Mouse (Mus musculus) gonadal fat pad, adult 2 months (tissue): ENCODE measurements at regions not wholly inside any gene's neighbourhood (a gene's known extent, or its start where the extent isn't known, plus 50 kb on each side); places are given as distances from the start of the nearest gene placed in this dataset.
A peak's percentile ranks its signal among the peaks of the same experiment; 100 is the strongest.

Source experiments
- DNase-seq: peaks from one replicate; pipeline ENCODE4 v3.0.0-alpha.2; 2012; ENCODE audit warnings: low read depth

DNA sequence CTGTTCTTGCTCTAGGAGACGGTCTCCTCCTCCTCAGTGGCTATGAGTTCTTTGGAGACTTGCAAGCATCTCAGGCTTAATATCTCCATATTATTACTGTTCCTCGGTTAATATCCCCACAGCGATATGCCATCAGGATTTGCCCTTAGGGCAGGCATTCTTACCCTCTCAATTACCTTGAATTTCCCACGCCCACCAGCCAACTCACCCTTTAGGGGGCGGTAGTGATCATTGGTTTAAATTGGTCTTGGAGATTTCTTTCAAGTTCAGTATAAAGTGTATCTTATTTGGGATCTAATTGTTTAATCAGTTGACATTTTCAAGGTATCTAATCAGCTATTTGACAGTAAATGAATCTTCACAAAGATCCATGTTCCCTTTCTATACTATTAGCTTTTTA is 162.5 kb downstream of the Emp1 start:
- DNase-seq, result no peak

DNA sequence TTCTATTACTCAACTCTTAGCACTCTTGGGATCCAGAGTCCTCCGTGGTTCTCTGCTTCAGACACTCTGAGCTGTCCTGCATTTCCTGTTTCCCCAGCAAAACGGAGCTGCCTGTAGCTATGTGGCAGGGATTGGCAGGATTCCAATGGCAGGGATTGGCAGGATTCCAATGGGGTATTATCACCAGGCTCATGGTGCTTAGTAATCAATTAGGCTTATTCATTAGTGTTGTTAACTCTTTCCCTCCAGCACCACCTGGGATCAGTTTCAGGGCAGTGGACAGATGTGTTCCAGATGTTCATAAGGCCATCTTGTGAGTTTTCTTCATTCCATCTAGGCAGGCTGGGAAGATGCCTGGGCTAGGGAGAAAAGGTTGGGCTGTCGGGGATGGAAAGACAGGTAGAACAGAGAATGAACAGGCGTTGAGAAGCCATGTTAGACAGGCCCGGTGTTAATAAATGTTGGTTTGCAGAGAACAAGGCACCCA is 163.5 kb downstream of the Emp1 start:
- DNase-seq, result peak; percentile 23

DNA sequence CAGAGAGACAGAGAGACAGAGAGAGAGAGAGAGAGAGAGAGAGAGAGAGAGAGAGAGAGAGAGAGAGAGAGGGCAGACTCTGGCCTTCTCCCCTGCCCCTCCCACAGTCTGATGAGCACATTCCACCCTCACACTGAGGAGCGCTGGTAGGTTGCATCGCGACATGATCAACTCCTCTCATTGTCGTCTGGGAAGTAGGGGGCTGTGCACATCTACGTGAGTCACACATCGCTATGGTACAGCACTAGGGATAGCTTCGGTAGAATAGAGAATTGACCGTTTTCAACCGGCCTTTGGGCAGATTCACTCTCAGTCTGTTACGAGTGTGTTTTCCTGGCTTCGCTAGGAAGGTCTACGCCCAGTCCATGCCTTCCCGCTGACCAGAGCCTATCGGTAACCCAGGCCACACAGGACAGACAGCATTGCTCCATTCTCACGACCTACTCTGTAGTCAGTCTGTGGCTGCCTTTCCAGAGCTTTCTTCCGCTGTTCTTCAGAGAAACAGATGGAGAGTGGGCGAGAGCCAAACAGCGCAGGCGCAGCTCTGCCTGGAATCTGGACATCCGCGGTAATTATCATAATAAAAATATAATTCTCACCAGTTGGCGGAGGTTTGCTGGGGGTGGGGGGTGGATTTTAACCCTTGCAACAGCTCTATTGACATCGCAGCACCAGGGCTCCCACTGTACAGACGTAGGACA is 164.3 kb downstream of the Emp1 start:
- DNase-seq, result no peak

DNA sequence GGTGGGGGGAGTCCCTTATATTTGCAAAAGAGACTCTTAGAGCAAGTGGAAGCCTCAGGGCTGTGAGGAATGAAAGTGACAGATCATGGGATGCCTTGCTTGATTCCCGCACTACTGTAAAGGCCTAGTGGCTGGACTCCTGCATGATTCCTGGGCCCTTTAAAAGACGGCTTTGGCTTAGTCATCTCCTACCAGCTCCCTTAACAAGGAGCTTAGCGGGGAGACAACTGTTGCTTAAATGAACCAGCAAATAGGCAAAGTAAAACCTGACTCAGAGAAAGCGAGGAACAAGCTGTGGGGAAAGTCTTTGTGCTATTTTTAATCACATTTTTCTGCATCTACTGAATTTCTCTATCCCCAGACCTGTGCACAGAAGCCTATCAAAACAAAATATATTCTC is 165.5 kb downstream of the Emp1 start:
- DNase-seq, result no peak

DNA sequence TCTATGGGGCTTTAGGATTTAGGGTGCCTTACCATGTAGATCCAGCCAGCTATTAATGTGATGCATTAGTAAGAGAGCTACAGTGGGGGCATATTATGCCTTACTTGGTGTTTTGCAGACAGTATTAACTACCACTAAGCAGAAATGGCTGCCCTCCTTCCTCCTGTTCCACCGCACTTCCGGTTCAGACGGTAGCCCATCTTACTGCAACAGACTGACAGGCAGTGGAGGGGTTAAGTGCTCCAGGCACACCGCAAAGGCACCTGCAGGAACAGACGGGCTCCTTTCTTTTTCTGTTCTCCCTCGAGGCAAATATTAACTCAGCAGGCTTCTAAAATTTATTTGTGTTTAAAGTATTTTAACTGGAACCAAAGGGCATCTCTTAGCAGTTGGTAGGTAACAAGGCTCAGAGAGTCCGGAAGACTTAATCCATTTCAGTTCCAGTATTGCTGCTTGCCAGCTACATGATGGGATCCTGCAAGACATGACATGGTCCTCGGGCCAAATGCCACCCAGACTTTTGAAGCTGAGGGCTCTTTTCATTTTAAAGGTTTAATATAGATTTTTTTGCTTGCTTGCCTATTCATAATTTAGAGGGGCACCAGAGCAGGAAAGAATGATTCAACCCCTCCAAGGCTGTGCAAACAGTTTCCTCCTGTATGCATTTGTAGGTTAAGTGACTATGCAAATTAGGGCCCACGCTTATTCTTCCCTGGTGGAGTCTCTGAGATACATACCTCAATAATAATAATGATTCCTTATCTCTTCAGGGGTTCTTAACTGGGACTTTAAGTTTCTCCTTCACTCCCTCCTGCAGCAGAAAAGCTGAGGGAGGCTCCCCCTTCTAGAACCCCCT is 177.7 kb downstream of the Emp1 start:
- DNase-seq, result no peak

DNA sequence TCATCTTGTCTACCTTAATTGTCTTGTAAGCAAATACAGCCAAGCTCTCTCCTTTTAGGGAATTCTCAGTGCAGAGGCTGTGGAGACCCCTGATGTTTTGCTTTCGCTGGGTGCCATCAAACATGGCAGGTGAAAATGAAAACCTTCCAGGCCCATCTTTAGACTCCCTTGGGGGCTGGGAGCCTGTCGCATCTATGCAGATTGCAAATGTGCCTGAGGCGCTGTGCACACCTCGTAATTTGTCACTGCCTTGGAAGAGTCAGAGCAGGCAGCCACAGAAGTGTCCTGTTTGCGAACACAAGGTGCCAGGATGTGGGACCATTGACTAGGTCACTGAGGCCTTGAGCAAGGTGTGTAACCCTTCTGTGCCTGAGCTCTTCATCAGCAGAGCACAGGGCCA is 179.2 kb downstream of the Emp1 start:
- DNase-seq, result no peak

DNA sequence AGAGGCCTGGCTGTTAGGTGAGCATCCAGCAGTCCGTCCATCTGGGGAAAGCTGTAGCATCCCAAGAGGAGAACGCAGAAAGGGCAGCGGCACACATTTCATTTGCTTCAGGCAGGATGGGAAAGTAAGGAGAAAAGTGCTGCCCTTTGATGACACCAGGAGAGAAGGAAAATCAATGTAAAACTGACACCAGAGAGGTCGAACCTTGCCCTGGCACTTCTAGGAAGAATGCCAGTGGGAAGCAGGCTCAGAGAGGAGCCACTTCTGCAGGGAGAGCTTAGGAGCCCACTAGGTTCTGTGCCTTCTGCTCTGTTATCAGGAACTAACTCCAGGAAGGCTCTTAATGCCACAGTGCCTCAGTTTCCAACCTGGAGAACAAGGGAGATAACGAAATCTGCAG is 180.0 kb downstream of the Emp1 start:
- no peak for DNase-seq

DNA sequence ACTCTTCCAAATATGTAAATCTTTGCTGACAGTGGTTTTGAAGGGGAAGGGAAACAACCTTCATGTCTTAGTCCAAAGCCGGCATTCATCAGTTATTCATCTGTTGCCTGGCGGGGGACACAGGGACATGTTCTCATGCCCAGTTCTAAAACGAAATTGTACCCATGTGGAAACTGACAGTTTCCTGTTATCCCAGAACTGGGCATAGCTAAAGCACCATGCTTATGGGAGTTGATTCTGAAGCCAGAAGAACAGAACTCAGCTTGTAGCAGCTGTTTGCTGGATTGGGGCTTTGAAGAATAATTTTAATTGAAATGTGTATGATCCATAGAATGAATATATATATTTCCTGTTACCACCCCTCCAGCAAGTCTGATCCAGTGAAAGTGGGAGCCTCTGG is 181.0 kb downstream of the Emp1 start:
- no peak for DNase-seq

DNA sequence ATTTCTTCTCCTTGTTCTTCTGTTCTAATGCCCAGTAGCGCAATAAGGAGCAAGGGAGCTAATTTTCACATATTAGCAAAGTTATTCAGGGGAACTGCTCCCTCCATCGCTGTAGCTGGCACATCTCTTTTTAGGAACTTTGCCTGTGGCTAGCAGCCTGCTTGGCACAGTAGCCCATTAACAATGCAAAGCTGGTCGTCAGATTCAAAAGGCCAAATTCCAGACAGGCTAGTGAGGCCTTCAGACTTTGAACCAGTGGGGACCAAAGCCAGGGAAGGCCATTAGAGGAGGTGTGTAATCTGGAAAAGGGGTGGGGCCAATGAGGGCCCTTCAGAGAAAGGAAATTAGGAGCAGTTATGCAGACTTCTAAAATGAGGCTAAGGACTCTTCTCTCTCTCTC is 181.5 kb downstream of the Emp1 start:
- no peak for DNase-seq

DNA sequence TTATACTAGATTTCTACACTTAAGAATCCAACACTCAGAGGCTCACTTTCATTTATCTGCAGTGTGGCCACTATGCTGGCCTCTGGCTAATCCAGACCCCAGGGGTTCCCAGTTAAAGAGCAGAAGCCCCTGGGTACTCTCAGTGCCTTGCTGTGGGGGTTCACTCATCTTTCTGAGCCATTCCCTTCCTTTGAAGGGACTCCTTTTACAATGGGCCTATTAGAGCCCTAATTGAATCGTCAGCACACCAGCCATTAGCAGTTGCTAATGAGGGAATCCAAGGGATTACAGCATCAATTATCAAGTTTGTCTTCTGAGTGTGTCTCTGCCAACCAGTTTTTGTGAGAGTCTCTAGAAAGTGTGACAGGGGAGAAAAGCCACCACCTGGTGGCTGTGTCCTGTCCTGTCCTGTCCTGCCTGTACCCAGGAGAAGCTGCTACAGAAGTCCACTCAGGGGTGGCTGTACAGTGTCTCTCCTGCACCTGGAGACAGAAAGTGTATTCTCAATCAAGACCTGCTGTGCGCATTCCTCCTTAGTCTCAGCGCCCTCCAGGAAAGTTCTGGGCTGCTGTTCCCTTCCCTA is 188.1 kb downstream of the Emp1 start:
- no peak for DNase-seq

DNA sequence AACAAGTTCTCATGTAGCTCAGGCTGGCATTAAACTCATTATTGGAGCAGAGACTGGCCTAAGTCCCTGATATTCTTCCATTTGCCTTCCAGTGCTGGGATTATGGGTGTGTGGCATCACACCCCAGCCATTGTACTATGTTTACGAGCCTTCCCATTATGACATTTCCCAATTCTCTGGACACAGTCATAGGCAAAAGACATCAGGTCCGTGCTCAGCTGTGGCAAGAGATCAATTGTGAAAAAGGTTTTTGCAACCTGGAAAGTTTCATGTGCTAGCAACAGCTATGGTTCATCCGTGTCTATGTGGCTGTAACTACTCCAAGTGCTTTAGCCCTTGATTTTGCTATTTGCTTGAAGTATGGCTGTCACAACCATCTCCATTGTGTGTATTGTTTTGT is 190.1 kb downstream of the Emp1 start:
- peak; percentile 99 for DNase-seq

DNA sequence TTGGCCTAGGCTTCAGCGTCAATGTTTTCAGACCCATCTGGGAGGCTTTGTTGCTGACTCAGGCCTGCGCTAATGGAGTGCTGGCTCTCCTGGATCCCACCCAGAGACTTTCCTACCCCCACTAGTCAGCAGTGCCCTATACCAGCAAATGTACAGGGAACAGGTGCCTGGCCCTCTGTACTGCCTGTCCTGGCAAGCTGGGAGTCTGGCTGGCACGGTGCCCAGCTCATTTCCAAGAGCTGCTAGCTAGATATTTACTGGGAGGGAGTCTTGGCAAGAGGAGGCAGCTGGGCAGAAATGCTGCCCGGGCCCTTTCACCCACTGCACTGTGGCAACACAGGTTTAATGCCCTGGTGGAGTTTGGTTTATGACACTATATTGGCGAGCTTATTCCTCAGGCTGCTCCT is 197.2 kb downstream of the Emp1 start:
- no peak for DNase-seq

DNA sequence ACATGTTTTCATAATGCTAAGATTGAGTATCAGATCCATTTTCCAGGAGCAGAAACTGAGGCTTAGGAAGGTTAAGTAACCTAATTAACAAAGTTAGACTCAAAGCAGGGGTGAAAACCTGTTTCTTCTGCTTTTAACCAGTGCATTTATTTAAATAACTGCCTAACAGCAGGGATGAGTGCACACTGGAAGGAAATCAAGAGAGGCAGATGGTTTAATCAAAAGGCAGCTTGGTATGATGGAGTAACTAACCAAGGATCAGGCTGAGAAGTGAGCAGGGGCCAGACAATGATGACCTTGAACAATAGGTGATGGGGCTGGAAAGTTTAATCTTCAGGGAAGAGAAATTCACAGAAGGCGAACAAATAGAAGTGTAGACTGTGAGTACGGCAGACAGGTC is 199.9 kb downstream of the Emp1 start:
- DNase-seq, result no peak

DNA sequence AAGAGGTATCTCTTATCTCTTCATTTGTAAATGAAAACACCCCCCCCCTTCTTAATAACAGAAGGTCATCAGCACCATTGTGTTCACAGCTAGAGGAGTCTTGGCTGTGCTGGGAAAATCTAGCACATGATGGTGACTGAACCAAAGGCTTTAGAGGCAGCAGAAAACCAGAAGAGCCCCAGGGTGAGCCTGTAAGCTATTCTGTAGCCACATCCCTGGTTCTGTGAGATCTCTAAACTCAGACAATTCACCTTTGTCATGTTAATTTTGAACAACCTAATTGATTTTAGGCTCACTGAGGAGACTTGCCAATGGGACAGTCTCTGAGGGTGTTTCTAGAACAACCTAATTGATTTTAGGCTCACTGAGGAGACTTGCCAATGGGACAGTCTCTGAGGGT is 201.4 kb downstream of the Emp1 start:
- no peak for DNase-seq

DNA sequence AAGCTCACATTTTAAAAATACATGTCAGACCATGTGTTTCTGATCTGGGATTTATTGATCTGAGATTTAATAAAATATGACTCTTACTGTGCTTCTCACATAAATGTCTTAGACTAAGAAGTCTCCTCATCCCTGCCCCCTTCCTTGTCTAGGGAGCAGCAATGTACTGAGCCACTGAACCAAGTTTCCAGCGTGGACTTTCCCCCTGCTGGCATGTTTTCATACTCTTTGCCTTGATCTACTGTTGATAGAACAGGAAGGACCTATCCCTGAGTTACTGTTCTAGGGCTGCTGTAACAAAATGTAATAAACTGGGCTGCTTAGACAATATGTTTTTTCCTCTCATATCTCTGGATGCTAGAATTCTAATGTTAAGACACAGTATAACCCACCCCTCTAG is 206.7 kb downstream of the Emp1 start:
- DNase-seq, result no peak

DNA sequence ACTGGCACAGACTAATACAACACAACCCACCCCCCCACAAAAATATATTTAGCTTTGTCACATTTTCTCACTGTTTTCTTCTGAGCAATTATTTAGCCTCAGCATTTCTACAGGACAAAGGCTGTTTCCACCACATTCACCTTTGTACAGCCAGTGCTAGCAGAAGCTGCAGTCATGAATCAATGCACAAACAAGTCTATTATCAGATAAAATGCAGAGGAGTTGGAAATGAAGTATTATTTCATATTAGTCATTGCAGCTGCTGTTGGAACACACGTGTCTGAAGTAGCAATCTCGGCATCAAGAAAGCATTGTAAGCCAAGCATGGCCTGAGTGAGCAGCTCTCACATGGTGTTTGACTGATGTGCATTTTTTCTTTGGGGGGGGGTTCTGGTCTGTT is 212.9 kb downstream of the Emp1 start:
- DNase-seq, result no peak

DNA sequence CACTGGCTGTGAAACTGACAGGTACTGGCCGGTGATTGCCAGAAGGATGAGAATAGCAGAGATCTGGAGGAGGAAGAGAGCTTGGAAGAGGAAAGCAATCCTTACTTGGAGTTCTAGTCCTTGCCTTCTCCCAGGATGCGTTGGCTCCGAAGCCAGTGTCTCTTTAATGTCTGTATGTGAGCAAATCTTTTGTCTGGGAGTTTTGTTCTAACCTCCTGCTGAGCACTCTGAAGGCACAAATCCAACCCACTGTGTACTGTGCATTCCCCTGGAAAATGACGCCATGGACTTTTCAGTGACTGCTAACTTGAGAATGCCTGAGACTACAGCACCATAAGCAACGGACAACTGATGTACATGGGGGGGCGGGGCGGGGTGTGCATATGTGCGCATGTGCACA is 216.4 kb downstream of the Emp1 start:
- DNase-seq, result no peak

DNA sequence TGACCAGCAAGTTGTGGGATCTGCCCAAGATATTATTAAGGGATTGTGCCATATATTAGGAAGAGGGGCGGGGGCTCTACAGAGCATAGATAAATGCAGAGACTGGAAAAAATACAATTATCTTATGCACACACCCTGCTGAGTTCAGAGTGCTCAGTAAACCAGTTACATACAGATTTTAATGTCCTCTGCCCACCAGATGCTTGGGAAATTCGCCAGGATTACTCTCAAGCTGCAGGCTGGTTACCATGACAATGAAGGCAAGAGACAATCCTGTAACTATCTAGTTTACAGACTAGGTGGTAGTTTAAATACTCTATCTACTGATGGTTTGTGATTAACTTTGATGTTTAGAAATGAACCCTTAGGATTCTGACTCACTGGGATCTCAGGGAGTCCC is 220.2 kb downstream of the Emp1 start:
- DNase-seq, result no peak

DNA sequence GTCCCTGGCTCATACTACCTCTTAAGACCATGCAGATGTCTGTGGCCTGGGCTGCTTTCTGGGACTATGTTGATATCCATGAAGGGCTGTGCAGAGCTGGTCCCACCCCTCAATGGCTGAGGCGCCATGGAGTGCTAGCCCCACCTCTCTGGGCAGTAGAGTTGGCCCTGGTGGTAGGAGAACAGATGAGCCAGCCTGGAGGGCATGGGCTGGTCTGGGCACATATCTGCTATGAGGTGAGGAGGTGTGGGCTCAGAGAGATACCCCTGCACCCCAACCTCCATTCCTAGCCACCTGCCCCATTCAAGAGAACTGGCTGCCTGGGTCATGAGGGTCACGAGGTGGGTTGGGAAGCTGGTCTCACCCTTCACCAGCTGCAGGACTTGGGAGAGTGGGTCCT is 222.4 kb downstream of the Emp1 start:
- no peak for DNase-seq

DNA sequence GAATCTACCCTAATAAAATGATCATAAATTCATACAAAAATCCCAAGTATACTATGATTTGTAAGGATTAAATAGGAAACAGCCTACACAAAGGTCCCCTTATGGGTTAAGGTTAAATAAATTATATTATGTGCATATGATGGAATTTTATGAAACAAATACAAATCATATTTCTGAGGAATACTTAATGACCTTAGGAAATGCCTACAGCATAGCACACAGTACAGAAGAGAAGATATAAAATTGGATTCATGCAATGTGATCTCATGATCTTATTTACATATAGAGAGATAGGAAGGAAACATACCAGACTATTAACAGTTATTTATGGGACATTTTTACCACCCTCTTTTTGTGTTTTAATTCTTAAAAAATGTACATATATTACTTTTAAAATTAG is 227.7 kb downstream of the Emp1 start:
- DNase-seq, result no peak

DNA sequence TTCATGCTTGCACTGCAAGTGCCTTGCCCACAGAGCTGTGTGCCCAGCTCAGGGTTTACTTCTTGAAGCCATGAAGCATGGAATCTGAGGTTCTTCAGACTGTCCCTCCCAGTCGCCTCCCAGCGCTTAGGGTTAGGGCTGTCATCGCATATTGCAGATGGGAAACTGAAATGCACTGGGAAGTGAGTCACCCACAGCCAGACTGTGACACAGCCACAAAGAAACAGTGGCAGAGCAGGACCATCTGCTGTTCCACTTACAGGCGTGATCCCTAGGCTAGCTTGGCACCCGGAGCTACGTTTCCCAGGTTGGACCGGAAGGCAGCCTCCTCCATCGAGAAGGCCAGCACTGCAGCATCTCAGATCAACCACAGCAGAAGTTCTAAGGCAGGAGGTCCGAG is 228.7 kb downstream of the Emp1 start:
- no peak for DNase-seq

DNA sequence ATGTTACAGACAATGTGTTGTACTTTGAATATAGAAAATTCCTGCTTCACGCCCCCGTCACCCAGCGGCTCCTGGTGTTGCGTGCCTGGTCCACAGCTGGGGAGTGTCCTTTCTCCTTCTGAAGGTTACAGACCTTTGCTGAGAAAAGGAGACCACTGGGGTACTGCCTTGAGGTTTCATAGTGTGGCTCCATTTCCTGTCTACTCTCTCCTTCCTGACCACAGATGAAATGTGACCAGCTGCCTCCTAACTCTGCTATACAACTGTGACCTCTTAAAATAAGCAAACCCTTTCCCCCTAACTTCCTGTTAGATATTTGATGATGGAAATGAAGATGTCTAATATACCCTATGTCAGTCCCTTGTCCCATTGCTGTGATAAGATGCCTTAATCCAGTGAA is 234.0 kb downstream of the Emp1 start:
- DNase-seq, result no peak

DNA sequence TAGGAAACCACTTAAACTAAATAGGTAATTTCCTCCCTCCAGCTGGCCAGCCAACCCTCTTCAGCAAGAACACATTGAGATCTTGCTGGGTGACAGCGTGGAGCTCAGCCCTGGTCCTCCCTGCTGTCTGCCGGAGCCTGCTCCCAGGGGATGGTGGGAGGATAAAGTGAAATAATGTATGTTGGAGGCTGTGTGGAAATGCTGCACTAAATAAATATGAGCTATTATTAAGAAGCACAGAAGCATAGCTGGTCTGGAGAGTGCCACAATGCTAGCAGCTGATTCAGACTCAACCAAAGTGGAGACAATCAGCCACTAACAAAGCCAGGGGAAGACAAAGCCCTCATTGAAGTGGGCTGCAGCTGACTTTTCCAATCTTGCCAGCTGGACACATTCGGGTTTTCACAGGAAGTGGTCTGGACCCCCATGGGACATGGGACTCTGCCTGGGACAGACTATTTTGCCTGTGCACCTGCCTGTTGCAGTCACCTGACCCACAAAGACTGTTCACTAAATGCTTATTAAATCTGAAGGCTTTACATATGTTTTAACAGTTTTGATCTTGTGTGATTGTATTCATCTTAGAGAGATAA is 248.3 kb downstream of the Emp1 start:
- no peak for DNase-seq
